Mouse (Mus musculus) right cerebral cortex, postnatal 14 days (tissue): ENCODE results near the gene S100a16.
A peak's percentile ranks its signal among the peaks of the same experiment; 100 is the strongest.

Experiments
- DNase-seq: peaks from one replicate; pipeline ENCODE4 v3.0.0; 2022

Gene S100a16

GRCm38 (mm10) chr3:90537141-90537904 is at the start of gene S100a16:
S100a16 (plus strand) TSS chr3:90537254.
- no peak for DNase-seq

- DNase-seq: no peak
These were observed 48.5 kb upstream of the S100a16 start for GRCm38 (mm10) chr3:90488576-90488975.

DNA sequence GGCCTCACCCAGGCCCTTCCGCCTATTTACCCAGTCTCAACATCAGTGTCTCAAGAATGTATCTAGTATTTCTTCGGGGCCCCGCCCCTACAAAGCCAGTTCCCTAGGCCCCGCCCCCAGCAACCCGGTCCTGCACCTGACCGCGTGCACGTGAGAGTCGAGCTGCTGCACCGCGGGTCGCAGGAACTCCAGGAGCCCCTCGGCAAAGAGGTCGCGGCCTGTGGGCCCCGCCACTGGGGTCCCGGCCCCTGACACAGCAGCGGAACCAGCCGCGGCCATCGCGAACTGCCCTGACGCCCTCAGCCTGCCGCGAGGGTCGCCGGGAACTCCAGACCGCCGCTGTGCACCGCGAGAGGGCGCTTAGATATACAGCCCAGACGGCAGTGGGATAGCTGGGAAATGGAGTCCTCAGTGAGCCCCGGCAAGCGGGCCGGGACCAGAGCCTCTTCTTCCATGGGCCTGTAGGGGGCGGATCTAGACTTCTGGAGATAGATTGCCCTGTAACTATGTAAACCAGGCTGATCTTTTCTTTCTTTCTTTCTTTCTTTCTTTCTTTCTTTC is 46.3 kb upstream of the S100a16 start, which contains the start of gene Snapin:
TSS of gene Snapin (minus strand) at position 338 of the 561 bp plus-strand sequence.
- DNase-seq: peak; percentile 95

- no peak for DNase-seq
These were observed 45.7 kb upstream of the S100a16 start for GRCm38 (mm10) chr3:90491350-90491749.

- DNase-seq: no peak
These were observed 43.1 kb upstream of the S100a16 start for GRCm38 (mm10) chr3:90493831-90494540.

GRCm38 (mm10) chr3:90495850-90496525 is 41.1 kb upstream of the S100a16 start:
- no peak for DNase-seq

DNA sequence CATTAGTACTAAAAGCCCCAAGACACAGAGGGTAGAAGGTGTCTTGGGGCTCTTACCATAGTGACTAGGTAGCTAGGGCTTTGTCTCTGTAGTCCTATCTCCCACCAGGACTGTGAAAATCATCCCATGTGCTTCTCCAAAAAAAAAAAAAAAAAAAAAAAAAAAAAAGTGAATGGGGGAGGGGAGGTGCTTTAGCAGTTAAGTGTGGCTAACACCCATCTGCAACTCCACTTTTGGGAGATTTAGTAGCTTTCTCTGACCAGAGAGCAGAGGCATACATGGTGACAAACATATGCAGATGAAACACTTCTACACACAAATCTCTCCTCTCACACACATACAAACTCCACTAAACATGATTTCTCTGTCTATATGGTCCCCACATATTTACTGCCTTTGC is 39.5 kb upstream of the S100a16 start:
- DNase-seq: no peak

DNA sequence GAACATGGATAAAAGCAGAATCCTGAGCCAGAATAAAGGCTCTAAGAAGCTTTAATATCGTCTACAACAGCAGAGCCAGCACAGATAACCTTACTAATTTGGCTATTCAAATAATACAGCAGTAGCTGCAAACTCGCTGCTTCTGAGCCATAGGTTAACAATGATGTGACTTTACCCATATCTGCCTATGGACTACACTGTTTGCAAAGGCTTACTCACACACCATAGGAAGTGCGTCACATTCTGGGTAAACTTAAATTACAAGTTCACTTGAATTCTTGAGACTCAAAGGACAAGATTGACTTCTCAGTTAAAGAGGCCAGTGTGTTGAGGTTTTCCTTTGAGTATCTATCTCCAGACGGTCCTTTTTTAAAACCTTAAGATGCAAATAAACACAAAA is 33.6 kb upstream of the S100a16 start:
- no peak for DNase-seq

DNA sequence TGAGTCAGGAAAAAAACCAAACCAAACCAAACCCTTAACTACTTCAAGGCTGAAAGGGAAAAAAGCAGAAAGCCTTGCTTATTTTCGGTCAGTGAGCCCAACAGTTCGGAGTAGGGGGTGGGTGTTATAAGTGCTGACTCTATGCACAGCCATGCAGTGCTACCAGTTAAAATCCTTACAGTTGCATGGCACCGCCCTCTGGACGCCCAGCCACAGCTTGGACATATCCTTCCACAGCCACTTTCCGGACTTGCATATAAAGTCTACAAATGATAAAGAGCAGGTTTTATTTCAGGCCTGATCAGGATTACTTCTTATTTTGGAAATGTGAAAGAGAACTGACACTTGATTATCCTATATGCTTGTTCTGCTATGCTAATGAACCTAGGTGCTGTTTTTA is 31.8 kb upstream of the S100a16 start:
- no peak for DNase-seq

GRCm38 (mm10) chr3:90506362-90506761 is 30.7 kb upstream of the S100a16 start:
- DNase-seq: no peak

GRCm38 (mm10) chr3:90508287-90508949 is 28.6 kb upstream of the S100a16 start:
- DNase-seq: no peak

DNA sequence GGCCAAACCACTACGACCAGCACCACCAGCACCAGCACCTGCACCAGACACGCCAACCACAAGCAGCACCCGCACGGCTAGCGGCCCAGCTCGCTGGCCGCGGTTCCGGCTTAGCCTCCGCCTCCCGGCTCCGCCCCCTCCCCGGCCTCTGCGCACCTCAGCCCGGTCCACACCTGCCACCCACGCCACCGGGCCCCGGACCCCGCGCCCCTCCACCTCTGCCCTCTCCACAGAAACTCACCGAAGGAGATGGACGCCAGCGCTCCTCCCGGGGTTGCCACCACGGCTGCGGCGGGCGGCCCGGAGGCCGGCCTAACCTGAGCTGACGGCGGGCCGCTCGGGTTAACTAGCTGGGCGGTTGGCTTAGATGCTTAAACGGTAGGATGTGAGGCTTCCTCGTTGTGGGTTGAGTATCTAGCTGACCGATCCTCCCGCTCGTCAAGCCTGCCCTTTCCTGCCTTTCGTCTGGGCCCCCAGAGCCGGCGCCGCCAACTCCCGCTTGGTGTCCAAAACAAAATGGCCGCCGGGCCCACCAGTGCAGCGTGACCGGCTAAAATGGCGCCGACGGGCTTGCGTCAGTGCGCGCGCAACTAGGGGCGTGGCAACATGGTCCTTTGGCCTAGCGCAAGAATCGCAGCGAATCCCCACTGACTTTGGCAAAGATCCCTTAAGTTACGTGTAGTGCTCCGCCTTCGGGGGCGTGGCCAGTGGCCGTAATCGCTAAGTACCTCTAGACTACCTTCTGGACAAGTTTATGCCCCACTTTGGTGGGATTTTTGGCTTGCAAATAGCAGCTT is 27.9 kb upstream of the S100a16 start, which contains the start of gene Chtop:
TSS of gene Chtop (minus strand) at position 549 of the 797 bp plus-strand sequence.
- DNase-seq: peak; percentile 100

DNA sequence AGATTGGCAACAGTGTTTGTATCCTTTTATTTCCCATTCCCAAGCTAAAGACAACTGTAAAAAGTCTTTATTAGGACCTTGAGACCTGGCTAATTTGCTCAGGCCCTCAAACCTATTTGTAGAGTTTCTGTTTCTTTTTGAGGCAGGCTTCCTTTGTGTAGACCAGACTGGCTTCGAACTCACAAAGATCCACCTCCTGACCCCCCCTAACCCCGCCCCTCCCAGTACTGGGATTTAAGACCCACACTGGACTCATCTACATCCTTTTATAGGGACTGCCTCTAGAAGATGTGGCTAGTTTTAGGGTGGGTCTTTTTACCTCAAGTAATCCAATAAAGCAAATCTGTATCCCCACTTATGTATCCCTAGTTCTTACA is 27.3 kb upstream of the S100a16 start:
- DNase-seq: no peak

GRCm38 (mm10) chr3:90512276-90512675 is 24.8 kb upstream of the S100a16 start:
- no peak for DNase-seq

- DNase-seq: no peak
These were observed 24.0 kb upstream of the S100a16 start for GRCm38 (mm10) chr3:90512948-90513642.

- peak; percentile 34 for DNase-seq
These were observed 23.1 kb upstream of the S100a16 start, which contains the start of the genes S100a1 and S100a13 for GRCm38 (mm10) chr3:90513796-90514590. S100a1 (minus strand) TSS chr3:90514392. S100a13 (plus strand) TSS chr3:90514435.

DNA sequence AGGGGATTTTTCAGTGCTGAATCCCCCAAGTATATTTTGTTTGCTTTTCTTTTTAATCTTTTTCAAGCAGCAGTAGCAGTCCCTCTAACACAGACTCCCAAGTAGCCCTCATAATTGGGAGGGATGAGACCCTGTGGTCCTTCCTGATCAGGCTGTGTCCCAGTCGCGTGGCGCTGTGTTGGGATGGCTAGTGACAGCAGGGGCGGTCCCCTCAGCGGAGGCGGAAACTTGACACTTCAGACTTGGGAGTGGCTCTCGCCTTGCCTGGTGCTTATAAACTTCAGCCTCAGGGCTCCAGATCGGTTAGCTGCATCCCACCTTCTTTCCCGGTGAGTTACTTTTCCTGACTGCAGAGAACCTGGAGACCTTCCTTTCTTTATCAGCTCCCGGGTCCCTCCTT is 22.4 kb upstream of the S100a16 start:
- DNase-seq: peak; percentile 38

DNA sequence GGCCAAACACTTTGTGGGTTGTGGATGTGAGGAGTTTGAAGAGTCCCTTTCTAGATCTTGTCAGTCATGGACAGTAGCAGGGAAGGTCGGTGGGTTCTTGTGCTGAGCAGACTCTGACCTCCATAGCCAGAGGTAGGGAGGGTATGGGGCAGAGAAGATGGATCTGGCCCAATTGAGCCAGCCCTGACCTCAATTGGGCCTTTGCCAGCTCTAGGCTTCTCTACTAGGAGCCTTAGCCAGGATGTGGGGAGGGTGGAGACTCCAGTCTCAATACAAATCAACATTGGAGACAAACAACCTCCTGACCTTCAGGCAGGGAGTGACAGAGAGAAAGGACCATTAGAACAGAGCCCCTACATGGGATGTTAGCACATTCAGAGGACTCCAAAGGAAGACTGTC is 21.8 kb upstream of the S100a16 start:
- no peak for DNase-seq

- no peak for DNase-seq
These were observed 21.3 kb upstream of the S100a16 start for GRCm38 (mm10) chr3:90515789-90516188.

GRCm38 (mm10) chr3:90517711-90518110 is 19.3 kb upstream of the S100a16 start:
- no peak for DNase-seq
